Mouse (Mus musculus) liver, embryonic 14.5 days (tissue): ENCODE measurements around the gene Pcna.

Experiments
- CTCF ChIP-seq: IDR thresholded peaks from 2 replicates; pipeline ENCODE4 v1.5.1; 2016; ENCODE audit warnings: antibody characterized with exemption, low read depth, control low read depth
- EP300 ChIP-seq: IDR thresholded peaks from 2 replicates; pipeline ENCODE4 v1.6.1; 2016; ENCODE audit warnings: antibody characterized with exemption, low read depth

DNA sequence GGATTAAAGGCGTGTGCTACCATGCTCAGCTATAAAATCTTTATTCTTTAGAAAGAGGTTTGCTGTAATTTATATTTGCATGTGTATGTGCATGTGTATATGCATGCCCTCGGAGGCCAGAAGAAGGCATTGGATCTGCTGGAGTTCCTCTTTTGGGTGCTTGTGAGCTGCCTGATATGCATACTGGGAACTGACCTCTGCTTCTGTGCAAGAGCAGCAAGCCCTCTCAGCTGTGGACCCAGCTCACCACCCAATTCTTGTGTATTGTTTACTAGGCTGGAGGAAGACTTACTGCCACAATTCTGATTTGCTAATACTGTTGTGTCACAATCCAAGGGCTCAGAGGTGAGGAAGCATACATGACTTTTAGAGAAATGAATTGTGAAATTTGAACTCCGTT is 13.0 kb upstream of the Pcna start:
- TF ChIP-seq CTCF (no peak), EP300 (no peak)
